Mouse (Mus musculus) right cerebral cortex, postnatal 4 days (tissue): ENCODE measurements around the gene Cxcr5.

ENCODE experiments used
- DNase-seq: peaks from one replicate; pipeline ENCODE4 v3.0.0-alpha.2; 2022

Cxcr5 gene

DNA sequence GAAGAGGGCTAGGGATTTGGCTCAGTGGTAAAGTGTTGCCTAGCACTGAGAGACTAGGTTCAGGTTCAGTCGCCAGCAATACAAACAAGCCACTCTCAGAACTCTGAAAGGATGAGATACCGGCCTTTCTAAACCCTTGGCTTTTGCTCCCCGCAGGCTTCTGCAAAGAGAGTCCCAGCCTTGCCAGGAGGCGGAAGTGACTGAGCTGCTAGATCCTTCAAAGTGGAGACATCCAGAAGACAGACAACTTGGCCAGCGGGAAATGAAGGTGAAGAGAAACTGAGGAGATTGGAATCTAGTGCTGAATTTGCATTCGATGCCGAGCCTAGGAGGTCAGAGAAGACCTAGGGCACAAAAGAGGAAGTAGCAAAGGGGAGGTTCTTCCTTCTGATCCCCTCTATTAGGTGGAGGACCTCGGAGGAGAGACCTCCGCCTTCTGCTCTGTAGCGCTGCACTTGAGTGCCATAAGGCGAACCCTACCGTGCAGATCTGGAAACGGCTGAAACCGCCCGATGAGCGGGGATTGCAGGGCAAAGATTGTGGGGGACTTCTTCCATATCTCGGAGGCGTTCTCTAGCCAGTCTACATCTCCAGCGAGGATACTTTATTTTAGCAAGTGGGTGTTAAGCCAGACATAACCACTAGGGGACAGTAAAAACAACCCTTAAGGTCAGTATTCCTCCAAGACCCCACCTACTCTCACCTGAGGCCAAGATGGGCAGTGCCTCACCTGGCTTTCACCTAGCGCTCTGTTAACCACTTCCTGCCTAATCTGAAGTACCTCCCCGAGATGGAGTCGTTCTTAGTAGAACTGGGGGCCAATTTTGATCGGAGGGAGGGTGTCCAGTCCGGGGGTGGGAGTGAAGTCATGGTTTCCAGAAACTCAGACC, 84.1 kb downstream of the Cxcr5 start:
- DNase-seq, result no peak

GRCm38 (mm10) chr9:44475936-44476335, 85.7 kb downstream of the Cxcr5 start:
- no peak for DNase-seq

- no peak for DNase-seq
These were observed 87.3 kb downstream of the Cxcr5 start for GRCm38 (mm10) chr9:44474327-44474726.

GRCm38 (mm10) chr9:44473184-44473583, 88.5 kb downstream of the Cxcr5 start:
- no peak for DNase-seq

DNA sequence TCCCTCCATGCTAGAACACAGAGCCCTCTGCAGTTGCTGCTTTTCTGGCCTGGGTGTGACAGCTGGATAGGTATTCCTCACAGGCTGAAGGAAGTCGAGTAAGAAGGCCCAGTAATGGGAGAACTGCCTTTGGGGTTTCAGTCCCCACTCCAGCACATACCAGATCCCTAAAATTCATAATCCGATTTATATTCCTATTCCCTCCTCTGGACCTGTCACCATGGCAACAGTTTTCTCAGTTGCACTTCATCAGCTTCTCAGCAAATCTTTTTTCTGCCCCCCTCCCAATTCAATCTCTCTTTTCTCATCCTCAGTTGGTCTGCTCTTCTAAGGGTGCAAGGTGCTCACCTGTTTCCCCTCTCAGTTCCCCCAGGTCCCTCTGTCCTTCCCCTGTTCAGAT, 92.9 kb downstream of the Cxcr5 start:
- no peak for DNase-seq

DNA sequence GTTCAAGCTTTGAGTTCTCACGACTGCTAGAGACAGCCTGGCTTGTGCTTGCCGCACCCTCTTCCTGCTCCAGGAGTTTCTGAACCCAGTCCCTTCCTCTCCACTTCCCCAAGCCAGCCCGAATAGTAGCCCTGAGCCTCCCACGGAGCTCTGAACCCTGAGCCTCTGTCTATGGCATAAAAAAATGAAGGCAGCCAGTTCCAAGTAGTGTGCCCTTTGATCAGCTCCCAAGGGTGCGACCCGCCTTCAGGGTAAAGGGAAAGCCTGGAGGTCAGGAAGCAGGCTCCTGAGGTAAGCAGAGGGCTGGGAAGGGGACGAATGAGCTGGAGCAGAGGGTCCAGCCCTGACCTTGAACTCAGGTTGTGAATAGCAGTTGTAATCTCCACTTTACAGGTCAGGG, 93.5 kb downstream of the Cxcr5 start:
- DNase-seq, result no peak

DNA sequence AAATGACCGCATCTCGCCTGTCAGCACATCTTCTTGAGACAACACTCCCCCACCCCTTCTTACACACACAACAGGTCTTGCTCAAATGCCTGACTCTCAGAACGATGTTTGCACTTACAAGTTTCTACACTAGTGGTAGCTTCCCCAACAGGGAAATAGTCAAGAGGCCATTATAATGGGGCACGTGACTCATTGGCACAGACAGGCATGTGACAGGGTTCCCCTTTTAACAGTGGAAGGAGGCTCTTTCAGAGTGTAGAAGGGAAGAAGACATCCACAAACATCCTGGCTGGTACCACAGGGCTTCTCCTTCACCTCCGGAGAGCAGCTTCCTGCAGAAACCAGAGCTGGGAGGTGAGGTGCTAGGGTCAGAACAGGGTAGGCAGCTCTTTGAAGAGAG, 99.7 kb downstream of the Cxcr5 start:
- no peak for DNase-seq
